Mouse (Mus musculus) cerebellum, adult 8-10 months (tissue): ENCODE measurements around the gene Crtac1.
A peak's percentile ranks its signal among the peaks of the same experiment; 100 is the strongest.

Experiments
- DNase-seq: peaks from one replicate; pipeline ENCODE4 v3.0.0; 2022

Crtac1 gene

GRCm38 (mm10) chr19:42322357-42323090, 109.1 kb downstream of the Crtac1 start:
- no peak for DNase-seq

DNA sequence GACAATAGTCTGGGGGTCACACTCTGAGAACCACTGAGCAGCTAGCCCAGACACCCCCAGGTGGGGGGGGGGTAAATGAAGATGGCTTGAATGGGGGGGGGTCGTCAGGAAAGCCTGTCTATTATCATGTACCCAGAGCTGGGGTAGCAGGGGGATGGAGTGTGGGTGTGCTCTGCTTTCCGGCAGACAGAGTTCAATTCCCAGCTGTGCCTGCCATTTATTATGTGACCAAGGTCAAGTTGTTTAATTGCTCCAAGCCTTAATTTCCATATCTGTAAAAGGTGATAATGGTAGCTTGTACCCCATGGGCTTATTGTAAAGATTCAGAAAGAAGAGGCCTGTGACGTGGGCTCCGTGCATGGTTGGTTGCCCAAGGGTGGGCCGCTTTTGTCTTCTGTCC, 109.6 kb downstream of the Crtac1 start:
- no peak for DNase-seq

- no peak for DNase-seq
Observed at GRCm38 (mm10) chr19:42317648-42318425, 113.7 kb downstream of the Crtac1 start.

- DNase-seq = no peak
Observed at GRCm38 (mm10) chr19:42316998-42317397, 114.6 kb downstream of the Crtac1 start.

DNA sequence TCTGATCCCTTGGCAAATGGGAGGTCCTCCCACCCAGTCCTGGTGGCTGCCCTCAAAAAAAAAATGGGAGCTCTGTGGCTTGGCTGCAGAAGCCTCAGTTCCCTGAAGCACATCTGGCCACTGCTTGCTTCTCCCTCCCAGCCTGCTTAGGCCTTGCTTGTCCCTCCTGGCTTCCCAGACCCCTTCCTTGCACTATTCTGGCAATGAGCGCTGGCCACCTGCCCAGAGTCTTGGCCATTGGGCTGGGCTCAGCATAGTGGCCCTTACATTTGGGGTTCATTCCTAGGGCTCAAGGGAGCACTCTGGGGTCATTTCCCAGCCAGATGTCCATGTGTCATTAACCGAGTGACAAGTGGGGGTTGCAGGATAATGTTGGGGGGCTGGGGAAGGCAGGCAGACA, 115.1 kb downstream of the Crtac1 start:
- no peak for DNase-seq

DNA sequence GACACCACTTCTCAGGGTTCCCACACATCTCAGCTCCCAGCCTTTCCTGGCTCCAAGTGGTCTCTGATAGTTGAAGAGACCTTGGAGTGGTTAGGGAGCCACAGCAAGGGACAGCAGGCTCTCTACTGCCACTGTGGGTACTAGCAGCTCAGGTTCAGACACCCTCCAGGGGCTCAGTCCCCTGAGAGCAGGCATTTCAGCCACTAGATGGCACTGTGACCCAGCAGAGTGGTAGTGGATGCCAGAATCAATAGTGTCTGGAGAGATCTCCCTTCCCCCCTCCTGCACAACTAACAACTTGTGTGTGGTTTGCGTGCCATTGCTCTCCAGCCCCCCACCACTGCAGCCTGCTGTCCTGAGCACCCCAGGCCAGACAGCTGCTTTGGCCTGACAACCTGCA, 115.7 kb downstream of the Crtac1 start:
- peak; percentile 69 for DNase-seq

DNA sequence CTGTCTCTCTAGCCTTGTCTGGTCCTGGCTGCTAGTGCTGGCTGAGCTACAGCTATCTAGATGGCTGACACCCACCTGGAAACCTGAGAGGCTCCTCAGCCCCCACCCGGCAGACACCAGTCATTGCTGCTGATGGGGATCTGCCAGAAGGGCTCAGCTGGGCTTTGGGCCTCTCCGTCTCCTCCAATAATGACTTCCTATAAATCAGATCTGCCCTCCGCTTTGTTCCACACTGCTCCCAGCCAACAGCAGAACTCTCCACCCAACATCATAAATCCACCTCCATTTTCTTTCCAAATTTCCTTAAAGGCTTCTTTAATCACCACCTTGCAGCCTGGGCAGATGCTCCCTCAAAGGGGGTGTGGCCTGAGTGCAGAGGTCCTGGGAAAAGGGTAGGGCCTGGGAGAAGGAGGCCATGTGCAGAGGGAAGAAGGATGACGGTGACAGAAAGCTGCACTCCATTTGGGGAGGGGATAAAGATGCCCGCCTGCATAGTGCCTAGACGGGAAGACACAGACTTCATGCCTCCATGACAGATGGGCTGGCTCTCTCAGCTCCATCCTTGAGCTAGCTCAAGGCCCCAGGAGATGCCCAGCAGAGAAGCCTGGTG, 116.4 kb downstream of the Crtac1 start:
- no peak for DNase-seq

DNA sequence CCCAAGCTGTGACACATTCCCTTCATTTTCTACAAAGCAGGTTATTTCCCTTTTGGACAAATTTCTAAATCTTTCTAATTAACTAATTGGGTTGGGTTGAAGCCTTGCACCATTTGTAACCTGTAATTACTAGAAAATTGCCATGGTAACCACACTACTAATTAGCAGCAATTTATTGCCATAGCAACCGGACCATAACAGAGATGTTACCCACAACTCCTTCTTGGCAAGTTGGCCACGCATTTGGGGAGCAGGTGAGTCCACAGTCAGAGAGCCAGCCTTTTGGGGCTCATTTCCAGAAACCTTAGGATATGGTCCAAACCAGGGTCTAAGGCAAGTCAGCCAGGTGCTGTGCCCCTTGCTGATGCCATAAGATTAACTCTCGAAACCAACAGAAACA, 119.4 kb downstream of the Crtac1 start:
- DNase-seq = no peak

DNA sequence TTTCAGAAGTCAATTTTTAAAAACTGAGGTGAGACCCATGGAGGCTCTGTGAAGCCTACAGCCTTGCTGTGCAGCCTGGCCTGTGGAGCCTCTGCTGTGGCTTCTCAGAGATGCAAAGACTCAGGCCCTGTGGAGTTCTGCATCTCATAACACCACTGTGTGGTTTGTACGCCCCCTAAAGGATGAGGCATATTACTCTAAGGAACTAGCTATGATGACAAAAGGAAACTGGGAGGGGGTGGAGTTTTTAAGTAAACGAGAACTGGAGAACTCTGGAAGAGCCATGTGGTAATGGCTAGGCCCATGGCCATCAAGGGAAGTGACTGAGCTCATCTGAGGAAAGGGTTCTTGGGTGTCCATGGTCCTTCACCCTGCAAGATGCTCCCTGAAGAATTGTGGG, 120.3 kb downstream of the Crtac1 start:
- DNase-seq = no peak

- no peak for DNase-seq
Observed at GRCm38 (mm10) chr19:42308931-42309330, 122.7 kb downstream of the Crtac1 start.

- no peak for DNase-seq
Observed at GRCm38 (mm10) chr19:42307019-42307418, 124.6 kb downstream of the Crtac1 start.

DNA sequence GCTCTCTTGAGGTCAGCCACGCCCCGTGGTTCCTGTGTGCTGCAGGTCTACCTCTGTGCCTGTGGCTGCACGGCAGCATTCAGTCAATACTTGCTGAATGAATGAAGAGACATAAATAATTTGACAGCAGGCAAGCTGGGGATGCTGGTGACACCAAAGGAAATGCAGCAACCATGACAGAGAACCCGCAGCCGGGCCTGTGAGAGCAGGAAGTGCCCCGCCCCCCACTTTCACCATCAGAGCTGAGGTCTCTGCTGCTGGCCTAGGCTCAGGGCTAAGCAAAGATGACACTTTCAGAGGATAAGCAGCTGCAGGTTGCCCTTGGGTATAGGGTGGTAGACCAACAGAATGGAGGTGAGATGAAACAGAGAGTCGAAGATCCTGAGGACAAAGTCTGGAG, 125.4 kb downstream of the Crtac1 start:
- DNase-seq = no peak

DNA sequence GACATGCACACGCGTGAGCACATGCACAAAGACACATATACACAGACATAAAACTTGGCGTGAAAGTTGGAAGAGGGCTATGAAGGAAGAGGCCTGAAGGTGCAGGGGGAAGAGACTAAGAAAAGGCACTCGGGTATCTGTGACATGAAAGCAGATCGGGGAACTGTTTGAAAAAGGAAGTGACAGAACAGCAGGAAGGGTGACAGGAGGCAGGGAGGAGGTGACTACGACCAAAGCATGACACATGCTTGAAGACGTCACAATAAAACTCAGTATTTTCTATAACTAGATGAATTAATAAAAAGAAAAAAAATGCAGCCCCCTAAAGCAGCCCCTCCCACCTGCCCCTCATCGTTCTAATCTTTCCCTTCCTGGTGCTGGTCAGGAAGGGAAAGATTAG, 125.8 kb downstream of the Crtac1 start:
- DNase-seq = no peak

DNA sequence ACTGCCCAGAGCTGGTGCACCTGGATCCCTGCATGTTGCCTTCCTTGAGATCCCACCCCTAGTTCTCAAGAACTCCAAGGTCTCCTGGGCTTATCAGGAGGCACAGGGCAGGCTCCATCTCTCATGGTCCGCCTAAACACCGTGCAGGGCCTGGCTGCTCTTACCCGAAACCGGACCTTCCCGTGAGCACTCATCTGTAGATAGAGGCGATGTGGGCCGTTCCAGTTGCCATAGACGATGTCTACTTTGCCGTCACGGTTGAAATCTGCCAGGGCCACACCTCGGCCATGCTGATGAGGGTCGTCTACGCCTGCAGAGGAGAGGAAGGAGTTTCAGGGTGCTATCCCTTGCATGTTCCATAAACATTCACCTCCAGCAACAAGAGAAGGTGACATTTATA, 127.1 kb downstream of the Crtac1 start:
- DNase-seq = no peak

- DNase-seq = no peak
Observed at GRCm38 (mm10) chr19:42303210-42303813, 128.3 kb downstream of the Crtac1 start.

DNA sequence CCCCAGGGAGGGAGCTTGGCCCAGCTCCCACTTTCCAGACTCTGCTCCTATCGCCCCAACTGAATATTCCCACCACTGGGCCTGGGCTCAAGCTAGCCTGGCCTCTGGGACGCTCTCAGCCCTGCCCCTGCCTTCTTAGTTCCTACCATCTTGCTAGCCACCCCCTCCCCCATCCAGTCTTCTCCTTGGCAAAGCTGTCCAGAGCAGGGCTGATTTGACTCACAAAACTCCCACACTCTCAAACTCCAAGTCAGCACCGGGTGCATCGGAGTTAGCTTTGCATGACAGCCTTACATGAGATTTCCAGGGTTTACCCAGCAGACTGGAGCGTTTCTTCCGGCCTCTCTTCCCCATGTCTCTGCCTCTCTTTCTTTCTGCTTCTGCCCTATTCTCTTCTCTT, 138.4 kb downstream of the Crtac1 start:
- DNase-seq = no peak

- no peak for DNase-seq
Observed at GRCm38 (mm10) chr19:42292106-42292505, 139.5 kb downstream of the Crtac1 start.

GRCm38 (mm10) chr19:42290954-42291661, 140.5 kb downstream of the Crtac1 start:
- DNase-seq = no peak

- no peak for DNase-seq
Observed at GRCm38 (mm10) chr19:42288361-42288760, 143.2 kb downstream of the Crtac1 start.

GRCm38 (mm10) chr19:42284178-42284577, 147.4 kb downstream of the Crtac1 start:
- DNase-seq = no peak

- DNase-seq = no peak
Observed at GRCm38 (mm10) chr19:42279611-42280010, 152.0 kb downstream of the Crtac1 start.

DNA sequence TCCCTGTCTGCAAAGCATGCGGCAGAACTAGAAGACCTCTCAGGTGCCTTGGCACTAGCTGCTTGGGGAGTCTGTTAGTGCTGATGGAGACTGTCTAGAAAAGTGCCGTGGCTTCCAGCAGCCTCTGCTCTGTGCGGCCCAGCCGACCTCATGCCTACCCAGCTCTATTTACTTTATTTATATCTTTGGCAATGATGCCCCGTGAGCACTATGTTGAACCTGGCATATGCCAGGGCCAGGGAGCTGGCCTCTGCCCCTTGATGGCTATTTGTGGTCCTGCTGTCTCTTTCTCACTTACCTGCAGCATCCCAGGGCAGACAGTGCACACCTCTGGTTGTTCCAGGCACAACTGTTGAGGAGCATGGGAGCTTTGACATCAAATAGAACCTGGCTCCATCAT, 153.1 kb downstream of the Crtac1 start:
- no peak for DNase-seq

DNA sequence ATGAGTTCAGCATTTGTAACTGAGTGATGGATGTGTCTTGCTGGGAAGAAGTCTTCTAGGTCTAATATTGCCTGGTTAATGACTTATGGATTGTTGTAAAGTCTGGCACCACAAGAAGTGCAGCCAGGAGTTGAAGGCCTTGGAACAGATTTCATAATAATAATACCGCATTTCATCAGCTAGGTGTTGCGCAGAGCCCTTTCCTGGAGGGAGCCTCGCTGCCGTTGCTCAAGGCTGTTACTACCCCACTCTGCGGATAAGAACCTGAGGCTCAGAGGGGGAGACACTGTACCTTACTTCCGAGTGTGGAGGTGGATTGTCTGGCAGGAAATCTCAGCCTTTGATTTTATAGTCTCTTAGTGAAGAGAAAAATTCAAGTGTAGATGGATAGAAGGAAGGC, 154.3 kb downstream of the Crtac1 start:
- DNase-seq = no peak
